Mouse (Mus musculus) adrenal gland, adult (tissue): ENCODE results near the gene Trpv4.

Source experiments
- DNase-seq, 2 experiments: peaks; one replicate each; pipeline ENCODE4 v3.0.0; 2022 to 2023; ENCODE audit warnings: low spot score in 1 of 2; ENCODE audit not compliant: inconsistent age in 2 of 2

The Trpv4 gene

GRCm38 (mm10) chr5:114669014-114669413 lies 10.8 kb upstream of the Trpv4 start:
- DNase-seq: no peak

GRCm38 (mm10) chr5:114667228-114667856 lies 9.1 kb upstream of the Trpv4 start:
- DNase-seq: peak; percentile 99 to 100

GRCm38 (mm10) chr5:114666659-114667058 lies 8.4 kb upstream of the Trpv4 start:
- DNase-seq: no peak

GRCm38 (mm10) chr5:114664750-114665149 lies 6.5 kb upstream of the Trpv4 start:
- no peak for DNase-seq

- no peak for DNase-seq
Measured at GRCm38 (mm10) chr5:114664139-114664538, 5.9 kb upstream of the Trpv4 start.

- no peak for DNase-seq
Measured at GRCm38 (mm10) chr5:114661029-114661428, 2.8 kb upstream of the Trpv4 start.

- DNase-seq: peak in 1 of 2 experiments; percentile 60
Measured at GRCm38 (mm10) chr5:114657426-114657825, 795 bp downstream of the Trpv4 start.

GRCm38 (mm10) chr5:114656305-114656704 lies 1.9 kb downstream of the Trpv4 start:
- DNase-seq: no peak

GRCm38 (mm10) chr5:114655721-114656120 lies 2.5 kb downstream of the Trpv4 start:
- no peak for DNase-seq

- DNase-seq: peak in 1 of 2 experiments; percentile 50
Measured at GRCm38 (mm10) chr5:114653656-114654437, 4.4 kb downstream of the Trpv4 start.

- DNase-seq: no peak
Measured at GRCm38 (mm10) chr5:114651449-114651848, 6.8 kb downstream of the Trpv4 start.

GRCm38 (mm10) chr5:114651002-114651401 lies 7.2 kb downstream of the Trpv4 start:
- DNase-seq: no peak

- no peak for DNase-seq
Measured at GRCm38 (mm10) chr5:114648728-114649311, 9.4 kb downstream of the Trpv4 start.

GRCm38 (mm10) chr5:114647211-114647974 lies 10.8 kb downstream of the Trpv4 start:
- peak; percentile 30 to 61 for DNase-seq

GRCm38 (mm10) chr5:114645916-114646315 lies 12.3 kb downstream of the Trpv4 start:
- DNase-seq: no peak

GRCm38 (mm10) chr5:114644918-114645317 lies 13.3 kb downstream of the Trpv4 start:
- no peak for DNase-seq

GRCm38 (mm10) chr5:114640809-114641208 lies 17.4 kb downstream of the Trpv4 start:
- no peak for DNase-seq

- DNase-seq: no peak
Measured at GRCm38 (mm10) chr5:114639645-114639957, 18.6 kb downstream of the Trpv4 start.

- DNase-seq: peak; percentile 83 to 94
Measured at GRCm38 (mm10) chr5:114638769-114639644, 19.2 kb downstream of the Trpv4 start.

GRCm38 (mm10) chr5:114636091-114636490 lies 22.1 kb downstream of the Trpv4 start:
- DNase-seq: no peak
